Mouse (Mus musculus) heart, adult 2 months (tissue): ENCODE data around the gene Hexb. TPM values are rescaled to one million over a fixed set of nuclear protein-coding genes. Genes with fewer than 3 reads are reported as not detected.

Experiments used
- DNase-seq, 2 experiments: peaks; one replicate each; pipeline ENCODE4 v3.0.0; 2021
- H3K27ac ChIP-seq: fragments of 200-600 bp; 2 replicates; pipeline ENCODE4 v1.8.1; 2022
- H3K27me3 ChIP-seq: fragments of 200-500 bp; 2 replicates; pipeline ENCODE4 v1.6.1; 2012; ENCODE audit warnings: mild to moderate bottlenecking, low read length, inconsistent platforms, mixed read lengths; ENCODE audit not compliant: control insufficient read depth, insufficient read depth
- H3K36me3 ChIP-seq: fragments of 200-500 bp; 2 replicates; pipeline ENCODE4 v1.6.1; 2012; ENCODE audit warnings: low read length, inconsistent platforms; ENCODE audit not compliant: control insufficient read depth, insufficient read depth
- H3K4me1 ChIP-seq: fragments of 200-500 bp; 2 replicates; pipeline ENCODE4 v1.6.1; 2011; ENCODE audit warnings: low read length; ENCODE audit not compliant: control insufficient read depth, insufficient read depth
- H3K4me3 ChIP-seq: fragments of 200-600 bp; 2 replicates; pipeline ENCODE4 v1.8.1; 2022
- H3K79me2 ChIP-seq: fragments of 200-500 bp; replicated peaks from 2 replicates; pipeline ENCODE4 v1.6.1; 2012; ENCODE audit warnings: mild to moderate bottlenecking, inconsistent platforms, low read length, moderate library complexity, mixed read lengths; ENCODE audit not compliant: control insufficient read depth, insufficient read depth
- H3K9ac ChIP-seq: fragments of 200-500 bp; 2 replicates; pipeline ENCODE4 v1.6.1; 2012; ENCODE audit warnings: low read depth, mild to moderate bottlenecking, control low read depth, inconsistent platforms, low read length, mixed read lengths
- CTCF ChIP-seq: fragments of 200-600 bp; IDR thresholded peaks from 2 replicates; pipeline ENCODE4 v1.8.1; 2022; ENCODE audit warnings: antibody characterized with exemption, mild to moderate bottlenecking, moderate library complexity
- EP300 ChIP-seq: fragments of 200-500 bp; IDR thresholded peaks from 2 replicates; pipeline ENCODE4 v1.6.1; 2011; ENCODE audit warnings: low read depth, low read length, control low read depth; ENCODE audit not compliant: insufficient read depth
- POLR2A ChIP-seq: fragments of 200-500 bp; IDR thresholded peaks from 2 replicates; pipeline ENCODE4 v1.6.1; 2011; ENCODE audit warnings: mild to moderate bottlenecking, low read depth, low read length, control low read depth; ENCODE audit not compliant: insufficient read depth
- WGBS: fragments of 180-500 bp; shearing (Covaris S2); methylation state at CpG from one replicate; pipeline ENCODE4 v1.1.7; 2018; 5-methylcytosine and 5-hydroxymethylcytosine counted together
- intact Hi-C: fragments of 180-260 bp; cut with DNase I; formaldehyde crosslinking; loops from one replicate; pipeline ENCODE4 v1.15.1; 2025
- polyA plus RNA-seq: library from polyadenylated mRNA; depleted of rRNA; stranded (reverse); fragments of >200 nt; gene quantifications from 2 replicates; pipeline ENCODE4 v1.2.3, GENCODE M21; 2012
- total RNA-seq, 2 experiments: library from RNA; stranded (reverse); gene quantifications; 2 replicates each; pipeline ENCODE4 v1.2.3; 2021

Hexb gene
- total and polyA plus RNA-seq, 3 experiments, result 21.2 to 21.7 (median 21.3) TPM

- 88% methylated on average over 3 of the region's 3 CpGs for WGBS
- Histone ChIP-seq H3K4me3 (no peak overlapping the region), H3K27ac (no peak overlapping the region), H3K36me3 (no peaks in the 10 kb centered on the region), H3K4me1 (no peaks in the 10 kb centered on the region), H3K27me3 (no peaks in the 10 kb centered on the region), H3K79me2 (no peaks in the 10 kb centered on the region), H3K9ac (no peak overlapping the region)
- intact Hi-C loops, result no loop called here
- no peak for DNase-seq
- TF ChIP-seq EP300 (no peak), CTCF (no peak), POLR2A (no peak)
These were observed 29.6 kb upstream of the Hexb start for GRCm38 (mm10) chr13:97227795-97228194.

- intact Hi-C loops, result no loop called here
- Histone ChIP-seq H3K9ac (no peak overlapping the region), H3K4me1 (no peaks in the 10 kb centered on the region), H3K36me3 (no peaks in the 10 kb centered on the region), H3K27me3 (no peaks in the 10 kb centered on the region), H3K79me2 (no peaks in the 10 kb centered on the region), H3K27ac (no peak overlapping the region), H3K4me3 (no peak overlapping the region)
- no peak for TF ChIP-seq EP300
- TF ChIP-seq POLR2A, result no peak
- TF ChIP-seq CTCF, result no peak
- WGBS, result 66% methylated on average over 17 of the region's 17 CpGs
- DNase-seq, result no peak
These were observed 27.0 kb upstream of the Hexb start for GRCm38 (mm10) chr13:97225130-97225529.

GRCm38 (mm10) chr13:97224341-97224982 is 26.3 kb upstream of the Hexb start:
- no peaks in the 10 kb centered on the region for H3K79me2 ChIP-seq
- H3K36me3 ChIP-seq, result no peaks in the 10 kb centered on the region
- no peaks in the 10 kb centered on the region for H3K4me1 ChIP-seq
- intact Hi-C loops, result no loop called here
- 72% methylated on average over 10 of the region's 10 CpGs for WGBS
- no peak for DNase-seq
- TF ChIP-seq EP300 (no peak), CTCF (no peak), POLR2A (no peak)
- H3K27me3 ChIP-seq, result no peaks in the 10 kb centered on the region
- H3K27ac ChIP-seq, result no peak overlapping the region
- H3K4me3 ChIP-seq, result no peak overlapping the region
- H3K9ac ChIP-seq, result no peak overlapping the region

GRCm38 (mm10) chr13:97223856-97224255 is 25.7 kb upstream of the Hexb start:
- H3K4me1 ChIP-seq, result no peaks in the 10 kb centered on the region
- 82% methylated on average over 8 of the region's 8 CpGs for WGBS
- TF ChIP-seq POLR2A (no peak), EP300 (no peak), CTCF (no peak)
- no peaks in the 10 kb centered on the region for H3K79me2 ChIP-seq
- no peak overlapping the region for H3K4me3 ChIP-seq
- intact Hi-C loops, result no loop called here
- H3K27me3 ChIP-seq, result no peaks in the 10 kb centered on the region
- H3K27ac ChIP-seq, result no peak overlapping the region
- no peaks in the 10 kb centered on the region for H3K36me3 ChIP-seq
- DNase-seq, result no peak
- no peak overlapping the region for H3K9ac ChIP-seq

GRCm38 (mm10) chr13:97220022-97220421 is 21.9 kb upstream of the Hexb start:
- Histone ChIP-seq H3K36me3 (no peaks in the 10 kb centered on the region), H3K9ac (no peak overlapping the region), H3K79me2 (no peaks in the 10 kb centered on the region), H3K4me1 (no peaks in the 10 kb centered on the region), H3K4me3 (no peak overlapping the region), H3K27me3 (no peaks in the 10 kb centered on the region), H3K27ac (no peak overlapping the region)
- 77% methylated on average over 3 of the region's 3 CpGs for WGBS
- DNase-seq, result no peak
- TF ChIP-seq CTCF, result no peak
- no peak for TF ChIP-seq EP300
- no peak for TF ChIP-seq POLR2A
- intact Hi-C loops, result no loop called here

GRCm38 (mm10) chr13:97216196-97216595 is 18.0 kb upstream of the Hexb start:
- Histone ChIP-seq H3K9ac (no peak overlapping the region), H3K4me1 (no peaks in the 10 kb centered on the region), H3K79me2 (no peaks in the 10 kb centered on the region), H3K4me3 (no peak overlapping the region), H3K27ac (no peak overlapping the region), H3K36me3 (no peaks in the 10 kb centered on the region), H3K27me3 (no peaks in the 10 kb centered on the region)
- DNase-seq, result no peak
- WGBS, result 71% methylated on average over 5 of the region's 5 CpGs
- intact Hi-C loops, result no loop called here
- TF ChIP-seq POLR2A (no peak), EP300 (no peak), CTCF (no peak)
